Mouse (Mus musculus): ENCODE results near the gene Ugt1a10.

DNA sequence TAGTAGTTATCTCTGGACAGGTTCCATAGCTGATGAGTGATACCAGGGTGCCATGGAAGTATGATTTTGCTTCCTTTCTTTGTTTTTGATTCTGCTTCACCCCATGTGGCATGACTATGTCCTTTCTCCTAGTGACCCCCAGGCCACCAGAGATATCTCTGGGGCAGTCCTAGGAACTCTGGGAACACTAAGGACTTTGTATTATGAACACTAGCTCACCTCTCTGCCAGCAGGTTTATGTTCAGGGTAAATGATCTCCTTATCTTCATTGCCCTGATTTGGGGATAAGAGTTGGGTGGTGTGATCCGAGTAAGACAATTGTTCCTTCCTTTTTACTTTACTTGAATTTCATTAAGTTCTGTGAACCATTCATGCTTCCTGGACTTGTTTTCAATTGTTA lies 30.9 kb downstream of the Ugt1a10 start:
- no peak for TF ChIP-seq CTCF (IDR thresholded peaks at IDR 0.05; ENCODE audit: borderline replicate concordance, extremely low read depth, insufficient read depth, insufficient read length)
- no peak for TF ChIP-seq POLR2A (IDR thresholded peaks at IDR 0.05; ENCODE audit: borderline replicate concordance, extremely low read depth, insufficient read depth, insufficient read length, poor library complexity, severe bottlenecking)

All from brain, embryonic 14.5 days (tissue).